Mouse (Mus musculus) myocyte (in vitro differentiated cells): Measurements from ENCODE around the gene Echdc3. TPM values are rescaled to one million over a fixed set of nuclear protein-coding genes. Genes with fewer than 3 reads are reported as not detected.

Experiments used
- H3K27me3 ChIP-seq: one replicate; pipeline ENCODE4 v1.6.1; 2011; ENCODE audit not compliant: control insufficient read depth, insufficient read depth, insufficient read length
- H3K36me3 ChIP-seq: one replicate; pipeline ENCODE4 v1.6.1; 2011; ENCODE audit not compliant: control insufficient read depth, insufficient read depth
- H3K4me2 ChIP-seq: one replicate; pipeline ENCODE4 v1.6.1; 2011; ENCODE audit warnings: low read depth, control low read depth
- H3K4me3 ChIP-seq: one replicate; pipeline ENCODE4 v1.5.1; 2011; ENCODE audit warnings: mild to moderate bottlenecking, control low read depth, moderate library complexity
- H3K79me2 ChIP-seq: one replicate; pipeline ENCODE4 v1.6.1; 2011; ENCODE audit not compliant: control insufficient read depth, insufficient read depth
- H3ac ChIP-seq: one replicate; pipeline ENCODE4 v1.6.1; 2011; ENCODE audit not compliant: control insufficient read depth, insufficient read length
- CEBPB ChIP-seq: IDR thresholded peaks from 2 replicates; pipeline ENCODE4 v1.6.1; 2011; ENCODE audit warnings: mild to moderate bottlenecking, moderate library complexity; ENCODE audit not compliant: poor library complexity, insufficient read depth, severe bottlenecking
- E2F4 ChIP-seq: IDR thresholded peaks from one replicate; pipeline ENCODE4 v1.6.1; 2011; ENCODE audit warnings: mild to moderate bottlenecking, control low read depth, moderate library complexity; ENCODE audit not compliant: insufficient read depth
- MAX ChIP-seq: IDR thresholded peaks from one replicate; pipeline ENCODE4 v1.6.1; 2011; ENCODE audit warnings: low read depth, mild to moderate bottlenecking, control low read depth
- MYOD1 ChIP-seq, 3 experiments: IDR thresholded peaks; one replicate each; pipeline ENCODE4 v1.6.1; 2011; ENCODE audit warnings: control low read depth in 2 of 3, low read depth in 2 of 3, mild to moderate bottlenecking in 2 of 3, moderate library complexity in 1 of 3; ENCODE audit not compliant: insufficient read length in 2 of 3, control insufficient read depth in 1 of 3
- MYOG ChIP-seq, 3 experiments: IDR thresholded peaks; one replicate each; pipeline ENCODE4 v1.6.1; 2011; ENCODE audit warnings: control low read depth in 2 of 3, low read depth in 2 of 3, mild to moderate bottlenecking in 2 of 3; ENCODE audit not compliant: insufficient read length in 2 of 3, control insufficient read depth in 1 of 3, insufficient read depth in 1 of 3
- POLR2A ChIP-seq: IDR thresholded peaks from one replicate; pipeline ENCODE4 v1.6.1; 2011; ENCODE audit warnings: low read depth, mild to moderate bottlenecking, control low read depth, moderate library complexity; ENCODE audit not compliant: insufficient read length
- POLR2AphosphoS2 ChIP-seq: IDR thresholded peaks from one replicate; pipeline ENCODE4 v1.6.1; 2011; ENCODE audit warnings: low read depth, control low read depth; ENCODE audit not compliant: insufficient read length
- REST ChIP-seq: IDR thresholded peaks from one replicate; pipeline ENCODE4 v1.6.1; 2011; ENCODE audit warnings: mild to moderate bottlenecking, control low read depth, moderate library complexity; ENCODE audit not compliant: insufficient read depth, insufficient read length
- SRF ChIP-seq: IDR thresholded peaks from one replicate; pipeline ENCODE4 v1.6.1; 2011; ENCODE audit warnings: low read depth; ENCODE audit not compliant: control insufficient read depth, insufficient read length
- TCF12 ChIP-seq: IDR thresholded peaks from one replicate; pipeline ENCODE4 v1.6.1; 2011; ENCODE audit warnings: mild to moderate bottlenecking, control low read depth; ENCODE audit not compliant: poor library complexity, insufficient read depth, severe bottlenecking
- TCF3 ChIP-seq: IDR thresholded peaks from one replicate; pipeline ENCODE4 v1.6.1; 2011; ENCODE audit warnings: low read depth, control low read depth; ENCODE audit not compliant: insufficient read length
- USF1 ChIP-seq: IDR thresholded peaks from one replicate; pipeline ENCODE4 v1.6.1; 2011; ENCODE audit warnings: low read depth, mild to moderate bottlenecking, control low read depth, moderate library complexity
- polyA plus RNA-seq: library from polyadenylated mRNA; unstranded; fragments of >200 nt; fragmentation: generic; extraction: Trizol; gene quantifications from one replicate; pipeline ENCODE4 v1.2.1, GENCODE M21; 2012; ENCODE audit warnings: missing spikeins

The Echdc3 gene
- polyA plus RNA-seq, 1 experiment, result 2.3 TPM

GRCm38 (mm10) chr2:6252491-6252890 is 39.7 kb upstream of the Echdc3 start:
- Histone ChIP-seq H3K4me3 (no peak overlapping the region), H3K79me2 (no peaks in the 10 kb centered on the region), H3K27me3 (no peaks in the 10 kb centered on the region), H3ac (no peak overlapping the region), H3K4me2 (no peak overlapping the region), H3K36me3 (no peaks in the 10 kb centered on the region)
- no peak for TF ChIP-seq CEBPB
- no peak for TF ChIP-seq MAX
- TF ChIP-seq POLR2AphosphoS2, result no peak
- TF ChIP-seq MYOD1 (IDR thresholded peaks at IDR 0.05; ENCODE audit: control insufficient read depth in 1 of 3, insufficient read length in 2 of 3, low read depth in 2 of 3), result no peak
- TF ChIP-seq SRF, result no peak
- TF ChIP-seq MYOG (IDR thresholded peaks at IDR 0.05; ENCODE audit: control insufficient read depth in 1 of 3, insufficient read depth in 1 of 3, insufficient read length in 2 of 3, low read depth in 2 of 3), result no peak
- TF ChIP-seq E2F4, result no peak
- no peak for TF ChIP-seq USF1
- TF ChIP-seq POLR2A, result no peak
- no peak for TF ChIP-seq TCF12
- TF ChIP-seq REST, result no peak
- no peak for TF ChIP-seq TCF3

GRCm38 (mm10) chr2:6251076-6251496 is 38.3 kb upstream of the Echdc3 start:
- no peaks in the 10 kb centered on the region for H3K27me3 ChIP-seq
- no peak for TF ChIP-seq TCF3
- TF ChIP-seq SRF, result no peak
- no peak for TF ChIP-seq MYOG (IDR thresholded peaks at IDR 0.05; ENCODE audit: control insufficient read depth in 1 of 3, insufficient read depth in 1 of 3, insufficient read length in 2 of 3, low read depth in 2 of 3)
- no peak for TF ChIP-seq MYOD1 (IDR thresholded peaks at IDR 0.05; ENCODE audit: control insufficient read depth in 1 of 3, insufficient read length in 2 of 3, low read depth in 2 of 3)
- no peak for TF ChIP-seq MAX
- no peak for TF ChIP-seq POLR2A
- TF ChIP-seq E2F4, result no peak
- no peak for TF ChIP-seq USF1
- no peak for TF ChIP-seq REST
- no peak for TF ChIP-seq TCF12
- TF ChIP-seq POLR2AphosphoS2, result no peak
- no peak for TF ChIP-seq CEBPB
- H3K4me3 ChIP-seq, result no peak overlapping the region
- H3ac ChIP-seq, result no peak overlapping the region
- no peaks in the 10 kb centered on the region for H3K79me2 ChIP-seq
- H3K4me2 ChIP-seq, result no peak overlapping the region
- no peaks in the 10 kb centered on the region for H3K36me3 ChIP-seq

- TF ChIP-seq POLR2AphosphoS2, result no peak
These were observed 28.6 kb upstream of the Echdc3 start for GRCm38 (mm10) chr2:6241446-6241845.

GRCm38 (mm10) chr2:6240072-6240471 is 27.2 kb upstream of the Echdc3 start:
- Histone ChIP-seq H3K79me2 (no peaks in the 10 kb centered on the region), H3ac (no peak overlapping the region)
- TF ChIP-seq TCF3 (no peak), POLR2AphosphoS2 (no peak), TCF12 (no peak), E2F4 (no peak), MYOG (IDR thresholded peaks at IDR 0.05; ENCODE audit: control insufficient read depth in 1 of 3, insufficient read depth in 1 of 3, insufficient read length in 2 of 3, low read depth in 2 of 3) (no peak), MYOD1 (IDR thresholded peaks at IDR 0.05; ENCODE audit: control insufficient read depth in 1 of 3, insufficient read length in 2 of 3, low read depth in 2 of 3) (no peak), CEBPB (no peak), MAX (no peak), SRF (no peak), POLR2A (no peak), USF1 (no peak), REST (no peak)

More at GRCm38 (mm10) chr2:6241446-6241845, 28.6 kb upstream of the Echdc3 start:
- Histone ChIP-seq H3ac (no peak overlapping the region), H3K79me2 (no peaks in the 10 kb centered on the region), H3K36me3 (no peaks in the 10 kb centered on the region), H3K4me2 (no peak overlapping the region), H3K4me3 (no peak overlapping the region), H3K27me3 (no peaks in the 10 kb centered on the region)

GRCm38 (mm10) chr2:6239333-6239732 is 26.5 kb upstream of the Echdc3 start:
- Histone ChIP-seq H3K4me2 (no peak overlapping the region), H3K36me3 (no peaks in the 10 kb centered on the region), H3K4me3 (no peak overlapping the region), H3ac (no peak overlapping the region), H3K79me2 (no peaks in the 10 kb centered on the region), H3K27me3 (no peaks in the 10 kb centered on the region)
- no peak for TF ChIP-seq CEBPB
- TF ChIP-seq POLR2A, result no peak
- TF ChIP-seq TCF3, result no peak
- TF ChIP-seq E2F4, result no peak
- no peak for TF ChIP-seq TCF12
- no peak for TF ChIP-seq SRF
- no peak for TF ChIP-seq POLR2AphosphoS2
- TF ChIP-seq MYOD1 (IDR thresholded peaks at IDR 0.05; ENCODE audit: control insufficient read depth in 1 of 3, insufficient read length in 2 of 3, low read depth in 2 of 3), result no peak
- no peak for TF ChIP-seq MAX
- TF ChIP-seq MYOG (IDR thresholded peaks at IDR 0.05; ENCODE audit: control insufficient read depth in 1 of 3, insufficient read depth in 1 of 3, insufficient read length in 2 of 3, low read depth in 2 of 3), result no peak

More at GRCm38 (mm10) chr2:6240072-6240471, 27.2 kb upstream of the Echdc3 start:
- H3K4me3 ChIP-seq, result no peak overlapping the region
- no peak overlapping the region for H3K4me2 ChIP-seq
- H3K27me3 ChIP-seq, result no peaks in the 10 kb centered on the region
- H3K36me3 ChIP-seq, result no peaks in the 10 kb centered on the region
